Mouse (Mus musculus) CH12.LX (cell line): ENCODE measurements at regions not wholly inside any gene's neighbourhood (a gene's known extent, or its start where the extent isn't known, plus 50 kb on each side); places are given as distances from the start of the nearest gene placed in this dataset.

Source experiments
- DNase-seq: peaks from one replicate; pipeline ENCODE4 v3.0.0-alpha.2; 2013; ENCODE audit errors: extremely low read depth
- H3K27ac ChIP-seq: 2 replicates; pipeline ENCODE4 v1.5.1; 2012; ENCODE audit warnings: low read depth, mild to moderate bottlenecking, control low read depth, moderate library complexity; ENCODE audit not compliant: insufficient read depth
- H3K27me3 ChIP-seq: replicated peaks from 2 replicates; pipeline ENCODE3; 2012; ENCODE audit warnings: inconsistent platforms
- H3K36me3 ChIP-seq, 2 experiments: replicated peaks in 1 of 2; 2 replicates each; pipeline versions ENCODE3 to v1.6.1; 2012; ENCODE audit warnings: inconsistent platforms in 1 of 2, low read length in 1 of 2, mild to moderate bottlenecking in 1 of 2, mixed read lengths in 1 of 2, moderate library complexity in 1 of 2; ENCODE audit not compliant: control insufficient read depth in 1 of 2, insufficient read depth in 1 of 2
- H3K4me1 ChIP-seq, 2 experiments: 2 replicates each; pipeline ENCODE4 v1.6.1; 2012; ENCODE audit warnings: inconsistent platforms in 1 of 2, moderate library complexity in 1 of 2; ENCODE audit not compliant: insufficient read depth in 2 of 2, control insufficient read depth in 1 of 2
- H3K4me2 ChIP-seq: 2 replicates; pipeline ENCODE4 v1.6.1; 2012; ENCODE audit warnings: low read depth, mild to moderate bottlenecking, control low read depth; ENCODE audit not compliant: poor library complexity, insufficient read depth, severe bottlenecking
- H3K4me3 ChIP-seq, 3 experiments: fragments of 150-350 bp in 1 of 3; sonication (generic) in 1 of 3; replicated peaks in 1 of 3; 2 replicates each; pipeline versions ENCODE3 to v1.5.1; 2011 to 2012; ENCODE audit warnings: low read depth in 2 of 3, low read length in 2 of 3, mild to moderate bottlenecking in 2 of 3, moderate library complexity in 2 of 3, control low read depth in 1 of 3, improper control_type of control experiment in 1 of 3, inconsistent platforms in 1 of 3, mixed read lengths in 1 of 3; ENCODE audit not compliant: poor library complexity in 1 of 3
- H3K79me2 ChIP-seq: replicated peaks from 2 replicates; pipeline ENCODE4 v1.6.1; 2012; ENCODE audit warnings: mild to moderate bottlenecking, moderate library complexity; ENCODE audit not compliant: control insufficient read depth, poor library complexity, insufficient read depth, severe bottlenecking; ENCODE audit errors: extremely low read depth
- H3K9ac ChIP-seq: 2 replicates; pipeline ENCODE4 v1.6.1; 2012; ENCODE audit warnings: low read depth, mild to moderate bottlenecking, control low read depth, moderate library complexity; ENCODE audit not compliant: insufficient read depth
- H3K9me3 ChIP-seq: replicated peaks from 2 replicates; pipeline ENCODE3; 2012; ENCODE audit warnings: low read length, inconsistent platforms, mixed read lengths
- CHD2 ChIP-seq: IDR thresholded peaks from 2 replicates; pipeline ENCODE4 v1.6.1; 2011; ENCODE audit warnings: low read length, improper control_type of control experiment
- CTCF ChIP-seq, 2 experiments: IDR thresholded peaks in 1 of 2; conservative IDR thresholded peaks in 1 of 2; 2 replicates each; pipeline ENCODE4 v1.5.1; 2011 to 2012; ENCODE audit warnings: low read depth in 2 of 2, low read length in 2 of 2, improper control_type of control experiment in 1 of 2, inconsistent platforms in 1 of 2, mild to moderate bottlenecking in 1 of 2, moderate library complexity in 1 of 2
- ELF1 ChIP-seq: IDR thresholded peaks from 2 replicates; pipeline ENCODE4 v1.6.1; 2014; ENCODE audit warnings: low read depth, mild to moderate bottlenecking, inconsistent platforms, low read length, improper control_type of control experiment
- EP300 ChIP-seq: IDR thresholded peaks from 2 replicates; pipeline ENCODE4 v1.6.1; 2011; ENCODE audit warnings: low read length, improper control_type of control experiment
- GABPA ChIP-seq: IDR thresholded peaks from 2 replicates; pipeline ENCODE4 v1.6.1; 2012; ENCODE audit warnings: low read depth, low read length, improper control_type of control experiment, inconsistent platforms; ENCODE audit not compliant: insufficient replicate concordance
- JUN ChIP-seq: IDR thresholded peaks from 2 replicates; pipeline ENCODE4 v1.6.1; 2011; ENCODE audit warnings: low read depth, mild to moderate bottlenecking, low read length, improper control_type of control experiment, moderate library complexity; ENCODE audit not compliant: insufficient read depth
- MAFK ChIP-seq: IDR thresholded peaks from 2 replicates; pipeline ENCODE4 v1.6.1; 2011; ENCODE audit warnings: low read length, improper control_type of control experiment; ENCODE audit not compliant: insufficient replicate concordance
- MEF2A ChIP-seq: IDR thresholded peaks from 2 replicates; pipeline ENCODE4 v1.6.1; 2014; ENCODE audit warnings: low read depth, mild to moderate bottlenecking, inconsistent platforms, low read length, improper control_type of control experiment, borderline replicate concordance
- MXI1 ChIP-seq: IDR thresholded peaks from 2 replicates; pipeline ENCODE4 v1.6.1; 2011; ENCODE audit warnings: mild to moderate bottlenecking, low read depth, low read length, improper control_type of control experiment
- PAX5 ChIP-seq: IDR thresholded peaks from 2 replicates; pipeline ENCODE4 v1.6.1; 2012; ENCODE audit warnings: low read length, inconsistent platforms, mixed read lengths
- POLR2AphosphoS2 ChIP-seq: IDR thresholded peaks from 2 replicates; pipeline ENCODE4 v1.6.1; 2011; ENCODE audit warnings: low read depth, low read length, improper control_type of control experiment
- SIN3A ChIP-seq: IDR thresholded peaks from 2 replicates; pipeline ENCODE4 v1.6.1; 2012; ENCODE audit warnings: low read length, improper control_type of control experiment, inconsistent platforms
- TBP ChIP-seq: conservative IDR thresholded peaks from 2 replicates; pipeline ENCODE4 v1.6.1; 2011; ENCODE audit warnings: low read depth, low read length, improper control_type of control experiment
- TCF12 ChIP-seq: IDR thresholded peaks from 2 replicates; pipeline ENCODE4 v1.6.1; 2014; ENCODE audit warnings: low read depth, mild to moderate bottlenecking, inconsistent platforms, low read length, improper control_type of control experiment
- ZC3H11A ChIP-seq: IDR thresholded peaks from 2 replicates; pipeline ENCODE4 v1.6.1; 2012; ENCODE audit warnings: low read depth, mild to moderate bottlenecking, inconsistent platforms, low read length, improper control_type of control experiment
- ZKSCAN1 ChIP-seq: IDR thresholded peaks from 2 replicates; pipeline ENCODE4 v1.6.1; 2012; ENCODE audit warnings: low read depth, inconsistent platforms, low read length, improper control_type of control experiment, borderline replicate concordance
- ZMIZ1 ChIP-seq: IDR thresholded peaks from 2 replicates; pipeline ENCODE4 v1.6.1; 2012; ENCODE audit warnings: low read depth, mild to moderate bottlenecking, inconsistent platforms, low read length, improper control_type of control experiment
- ZNF384 ChIP-seq: IDR thresholded peaks from 2 replicates; pipeline ENCODE4 v1.6.1; 2012; ENCODE audit warnings: low read depth, low read length, improper control_type of control experiment, inconsistent platforms
- dilution Hi-C: fragments of 300-500 bp; cut with MboI; formaldehyde crosslinking; loops from 2 replicates; pipeline ENCODE4 v1.14.3; 2020; ENCODE audit warnings: low sequenced_read_pairs; ENCODE audit not compliant: extremely low pct_unique_long_range_greater_than_20kb, extremely low pct_ligation_motif_present
- in situ Hi-C: fragments of 300-500 bp; cut with MboI; formaldehyde crosslinking; loops from 3 replicates; pipeline ENCODE4 v1.14.3; 2019; ENCODE audit warnings: low sequenced_read_pairs, low pct_ligation_motif_present, low pct_unique_long_range_greater_than_20kb, mixed read lengths

- Histone ChIP-seq H3K4me2 (no peak overlapping the region), H3K4me3 (no peak overlapping the region), H3K9ac (no peak overlapping the region), H3K9me3 (no peaks in the 10 kb centered on the region)
- dilution Hi-C loops = no loop called here
- DNase-seq = no peak
- in situ Hi-C loops = no loop called here
- TF ChIP-seq GABPA = no peak
- no peak for TF ChIP-seq MAFK
- TF ChIP-seq ZC3H11A = no peak
- TF ChIP-seq, all 38 proteins: peak for 0
- Histone ChIP-seq H3K27me3 (no peaks in the 10 kb centered on the region), H3K79me2 (no peaks in the 10 kb centered on the region), H3K36me3 (no peaks in the 10 kb centered on the region), H3K4me1 (no peaks in the 10 kb centered on the region), H3K27ac (no peak overlapping the region)
These were observed 310.2 kb upstream of the Klf6 start for GRCm38 (mm10) chr13:5551131-5551530.

DNA sequence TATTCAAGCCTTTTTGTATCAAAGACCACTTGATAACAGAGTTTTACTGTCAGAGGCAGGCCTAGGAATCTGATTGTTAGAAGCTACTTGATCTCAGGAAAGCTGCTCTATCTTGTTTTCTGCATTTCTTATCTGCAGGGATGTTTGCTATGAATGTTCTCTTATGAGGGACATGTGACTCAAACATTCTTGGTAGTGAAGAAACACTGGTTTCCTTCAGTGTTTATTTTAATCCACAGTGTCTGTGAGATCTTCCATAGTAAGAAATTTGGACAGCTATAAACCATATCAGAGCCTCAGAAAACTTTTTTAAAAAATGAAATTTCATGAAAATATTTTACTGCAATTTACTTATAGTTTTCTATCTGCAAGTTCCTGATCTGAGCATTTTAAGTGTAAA, 307.8 kb upstream of the Klf6 start:
- Histone ChIP-seq H3K4me2 (no peak overlapping the region), H3K4me3 (no peak overlapping the region)

GRCm38 (mm10) chr13:5558095-5558494, 303.2 kb upstream of the Klf6 start:
- no peaks in the 10 kb centered on the region for H3K36me3 ChIP-seq
- no peaks in the 10 kb centered on the region for H3K27me3 ChIP-seq
- no peaks in the 10 kb centered on the region for H3K79me2 ChIP-seq
- no peak overlapping the region for H3K27ac ChIP-seq
- DNase-seq = peak; percentile 18
- no peak for TF ChIP-seq GABPA
- TF ChIP-seq CTCF (conservative IDR thresholded peaks at IDR 0.05 in 1 of 2, IDR thresholded peaks at IDR 0.05 in 1 of 2; ENCODE audit: low read depth in 2 of 2, low read length in 2 of 2) = no peak
- no peak for TF ChIP-seq MXI1
- TF ChIP-seq PAX5 = no peak
- no peak for TF ChIP-seq TBP
- TF ChIP-seq TCF12 = no peak
- TF ChIP-seq SIN3A = no peak
- TF ChIP-seq JUN = no peak
- no peak for TF ChIP-seq ZKSCAN1
- H3K4me2 ChIP-seq = no peak overlapping the region
- in situ Hi-C loops = no loop called here
- H3K4me1 ChIP-seq = peaks cover 2 to 9% of the 10 kb centered on the region in 2 experiments; a peak in 2 of 4 replicates
- no peaks in the 10 kb centered on the region for H3K9me3 ChIP-seq
- dilution Hi-C loops = no loop called here
- H3K9ac ChIP-seq = no peak overlapping the region
- H3K4me3 ChIP-seq = no peak overlapping the region

More for the DNA sequence above, 307.8 kb upstream of the Klf6 start:
- Histone ChIP-seq H3K9ac (no peak overlapping the region), H3K27me3 (no peaks in the 10 kb centered on the region), H3K9me3 (no peaks in the 10 kb centered on the region), H3K36me3 (no peaks in the 10 kb centered on the region), H3K27ac (no peak overlapping the region), H3K79me2 (no peaks in the 10 kb centered on the region), H3K4me1 (peaks cover 1 to 6% of the 10 kb centered on the region in 2 experiments; a peak in 2 of 4 replicates)
- DNase-seq = no peak
- TF ChIP-seq ZMIZ1 (no peak), CHD2 (no peak), TBP (no peak), ZNF384 (no peak), TCF12 (no peak), POLR2AphosphoS2 (no peak), PAX5 (no peak), EP300 (no peak), MEF2A (no peak), ELF1 (no peak), GABPA (no peak)
- dilution Hi-C loops = no loop called here
- in situ Hi-C loops = no loop called here
